Mouse (Mus musculus) frontal cortex, adult 2 months (tissue): Measurements from ENCODE around the gene Tmem102. TPM values are rescaled to one million over a fixed set of nuclear protein-coding genes. Genes with fewer than 3 reads are reported as not detected.
A peak's percentile ranks its signal among the peaks of the same experiment; 100 is the strongest.

Experiments used
- DNase-seq, 2 experiments: peaks; one replicate each; pipeline ENCODE4 v3.0.0; 2022; ENCODE audit warnings: low spot score in 1 of 2; ENCODE audit errors: extremely low spot score in 1 of 2
- polyA plus RNA-seq: library from polyadenylated mRNA; depleted of rRNA; stranded (reverse); fragments of >200 nt; gene quantifications from 2 replicates; pipeline ENCODE4 v1.2.3, GENCODE M21; 2012

Tmem102 gene
- polyA plus RNA-seq, 1 experiment, result 0.62 TPM

DNA sequence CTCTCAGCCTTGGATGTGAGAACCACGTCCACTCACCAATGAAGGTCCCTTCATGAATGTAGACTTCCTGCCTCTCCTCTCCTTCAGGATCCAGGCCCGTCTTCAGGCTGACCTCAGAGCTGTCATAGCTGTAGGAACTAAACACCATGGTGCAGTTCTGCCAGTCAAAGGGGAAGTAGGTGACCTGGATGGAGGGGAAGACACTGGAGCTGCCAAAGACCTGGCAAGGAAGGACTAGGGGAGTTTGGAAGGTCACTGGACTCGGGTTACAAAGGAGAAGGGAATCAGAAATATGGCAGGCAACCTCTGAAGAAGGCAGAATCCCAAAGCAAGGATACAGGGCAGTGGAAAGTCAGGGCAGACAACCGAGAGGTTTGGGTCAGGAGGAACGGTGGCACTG is 12.0 kb downstream of the Tmem102 start:
- DNase-seq, result no peak

DNA sequence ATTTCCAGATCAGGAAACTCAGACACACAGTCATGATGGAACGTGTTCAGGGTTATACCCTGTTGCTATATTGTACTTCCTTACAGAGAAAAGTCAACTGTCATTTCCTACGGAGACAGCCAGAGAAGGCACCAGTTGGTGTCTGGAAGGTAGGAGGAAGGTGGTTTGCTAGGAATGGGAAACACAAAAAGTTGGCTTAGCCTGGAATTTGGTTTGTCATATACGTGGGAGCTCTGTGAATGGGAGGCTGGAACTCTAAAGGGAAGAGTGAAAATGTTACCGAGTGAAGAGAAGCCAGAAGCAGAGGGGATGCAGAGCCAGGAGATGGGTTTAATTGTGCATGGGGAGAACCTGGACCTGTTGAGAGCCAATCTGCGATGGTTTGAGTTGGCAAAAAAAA is 14.0 kb downstream of the Tmem102 start:
- peak in 1 of 2 experiments; percentile 55 for DNase-seq

DNA sequence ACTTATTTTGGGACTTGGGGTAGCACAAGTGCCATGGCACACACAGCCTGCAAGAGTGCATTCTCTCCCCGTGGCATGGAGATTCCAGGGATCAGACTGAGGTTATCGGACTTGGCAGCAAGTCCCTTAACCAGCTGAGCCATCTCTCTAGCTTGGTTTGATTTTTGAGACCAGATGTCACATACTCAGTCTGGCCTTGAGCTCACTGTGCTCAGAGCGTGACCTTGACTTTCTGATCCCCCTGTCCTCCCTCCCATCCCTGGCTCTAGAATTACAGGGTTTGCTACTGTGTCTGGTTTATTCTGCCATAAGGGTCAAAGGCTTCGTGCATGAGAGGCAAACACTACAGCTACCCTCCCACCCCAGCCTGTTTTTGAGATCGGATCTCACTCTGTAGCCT is 16.0 kb downstream of the Tmem102 start:
- no peak for DNase-seq

DNA sequence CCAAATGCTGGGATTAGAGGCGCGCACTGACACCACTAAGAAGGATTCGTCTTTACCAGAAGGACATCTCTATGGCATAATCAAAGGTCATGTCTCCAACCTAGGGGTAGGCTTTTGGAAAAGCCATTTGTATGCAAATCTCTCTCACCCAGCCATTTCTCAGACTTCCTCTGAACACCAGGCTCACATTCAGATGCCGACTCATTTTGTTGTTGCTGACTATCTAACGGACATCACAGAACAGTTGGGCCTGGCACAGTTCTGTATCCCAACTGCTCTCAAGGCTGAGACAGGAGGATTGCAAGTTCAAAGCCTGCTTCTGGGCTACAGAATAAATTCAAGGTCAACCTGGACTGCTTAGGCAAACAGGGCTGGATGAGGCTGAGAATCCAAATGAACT is 18.1 kb downstream of the Tmem102 start:
- no peak for DNase-seq

DNA sequence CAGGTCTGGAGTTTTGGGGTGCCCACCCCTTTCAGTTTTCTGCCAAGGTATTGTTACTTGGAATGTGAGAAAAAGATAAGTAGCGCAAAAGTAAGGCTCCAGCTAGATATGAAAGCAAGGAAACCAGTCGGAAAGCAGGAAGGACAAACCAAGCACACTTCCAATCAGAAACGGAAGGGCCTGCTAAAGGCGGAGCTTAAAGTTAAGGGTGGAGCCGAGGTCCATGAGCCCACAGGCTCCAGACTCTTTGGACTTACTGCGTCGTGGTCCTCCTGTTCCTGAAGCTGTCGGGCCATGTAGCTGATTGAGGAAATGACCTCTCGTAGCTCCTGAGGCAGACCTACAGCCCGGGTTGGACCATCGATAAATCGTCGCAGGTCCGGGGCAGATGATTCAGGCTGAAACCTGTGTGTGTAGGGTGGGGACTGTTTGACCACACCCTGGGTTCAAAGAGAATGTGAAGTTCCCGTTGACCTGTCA is 20.6 kb downstream of the Tmem102 start:
- no peak for DNase-seq

DNA sequence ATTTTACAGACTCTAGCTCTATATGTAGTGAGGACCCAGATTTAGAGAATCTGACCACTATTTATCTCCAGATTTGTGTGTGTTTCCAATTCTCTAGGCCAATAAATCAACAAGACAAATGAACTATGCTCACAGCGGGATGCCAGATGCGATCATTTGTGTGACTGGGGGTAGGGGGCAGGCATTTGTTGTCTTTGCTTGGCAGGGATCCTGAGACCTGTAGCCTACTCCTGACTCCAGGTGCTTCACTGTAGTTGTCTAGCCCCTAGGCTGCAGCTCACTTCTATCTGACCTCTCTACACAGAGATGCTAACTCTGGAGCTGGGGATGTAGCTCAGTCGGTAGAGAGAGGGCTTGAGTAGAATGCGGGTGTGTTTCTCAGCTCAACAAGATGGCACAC is 23.6 kb downstream of the Tmem102 start:
- no peak for DNase-seq

DNA sequence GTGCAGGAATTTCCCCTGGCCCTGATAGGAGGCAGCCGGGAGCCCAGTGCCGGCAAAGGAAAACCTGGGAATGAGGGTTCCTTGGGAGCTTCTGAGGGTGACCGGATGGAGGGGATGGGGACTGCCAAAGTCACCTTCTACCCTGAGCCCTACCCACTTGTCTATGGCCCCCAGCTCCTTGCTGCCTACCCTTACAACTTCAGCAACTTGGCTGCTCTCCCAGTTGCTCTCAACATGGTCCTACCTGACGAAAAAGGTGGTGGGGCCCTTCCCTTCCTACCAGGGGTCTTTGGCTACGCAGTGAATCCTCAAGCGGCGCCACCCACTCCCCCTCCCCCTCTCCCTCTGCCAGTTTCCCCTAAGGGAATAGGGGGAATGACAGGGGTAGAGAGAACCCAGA is 26.4 kb downstream of the Tmem102 start:
- DNase-seq, result no peak

DNA sequence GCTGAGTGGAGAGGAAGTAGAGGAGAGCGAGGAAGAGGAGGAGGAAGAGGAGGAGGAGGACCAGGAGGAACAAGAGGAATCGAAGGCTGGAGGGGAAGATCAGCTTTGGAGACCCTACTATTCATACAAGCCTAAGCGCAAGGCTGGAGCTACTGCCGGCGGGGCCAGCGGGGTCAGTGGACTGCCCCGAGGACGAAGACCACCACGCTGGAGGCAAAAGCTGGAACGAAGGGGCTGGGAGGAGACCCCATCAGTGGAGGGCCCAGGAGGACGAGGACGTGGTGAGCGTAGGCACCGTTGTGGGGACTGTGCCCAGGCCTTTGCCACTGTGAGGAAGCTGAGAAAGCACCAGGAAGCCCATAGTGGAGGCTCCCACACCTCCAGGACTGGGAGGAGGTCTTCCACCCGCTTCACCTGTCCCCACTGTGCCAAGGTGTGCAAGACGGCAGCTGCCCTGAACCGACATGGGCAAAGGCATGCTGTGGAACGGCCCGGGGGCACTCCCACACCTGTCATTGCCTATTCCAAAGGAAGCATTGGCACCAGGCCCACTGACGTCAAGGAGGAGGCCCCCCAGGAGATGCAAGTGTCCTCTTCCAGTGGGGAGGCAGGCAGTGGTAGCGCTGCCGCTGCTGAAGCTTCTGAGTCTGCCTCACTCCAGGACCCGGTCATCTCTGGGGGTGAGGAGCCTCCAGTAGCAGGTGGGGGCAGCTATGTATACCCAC is 27.0 kb downstream of the Tmem102 start:
- no peak for DNase-seq

DNA sequence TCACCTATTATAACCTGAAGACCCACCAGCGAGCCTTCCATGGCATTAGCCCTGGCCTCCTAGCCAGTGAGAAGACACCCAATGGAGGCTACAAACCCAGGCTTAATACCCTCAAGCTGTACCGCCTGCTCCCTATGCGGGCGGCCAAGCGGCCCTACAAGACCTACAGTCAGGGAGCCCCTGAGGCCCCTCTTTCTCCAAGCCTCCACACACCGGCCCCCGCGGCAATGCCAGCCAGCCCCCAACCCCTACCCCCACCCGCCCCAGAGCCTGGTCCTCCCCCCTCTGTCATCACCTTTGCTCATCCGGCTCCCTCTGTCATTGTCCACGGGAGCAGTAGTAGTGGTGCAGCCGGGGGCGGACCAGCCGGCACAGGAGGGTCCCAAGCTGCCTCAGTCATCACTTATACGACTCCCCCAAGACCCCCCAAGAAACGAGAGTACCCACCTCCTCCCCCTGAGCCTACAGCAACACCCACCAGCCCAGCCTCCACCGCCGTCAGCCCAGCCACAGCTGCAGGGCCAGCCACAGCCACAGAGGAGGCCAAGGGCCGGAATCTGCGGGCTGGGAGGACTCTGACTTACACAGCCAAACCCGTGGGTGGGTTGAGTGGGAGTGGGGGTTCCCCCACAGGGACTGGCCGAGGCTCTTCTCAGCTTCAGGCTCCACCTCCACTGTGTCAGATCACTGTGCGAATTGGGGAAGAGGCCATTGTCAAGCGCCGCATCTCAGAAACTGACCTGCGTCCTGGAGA is 27.7 kb downstream of the Tmem102 start:
- no peak for DNase-seq

DNA sequence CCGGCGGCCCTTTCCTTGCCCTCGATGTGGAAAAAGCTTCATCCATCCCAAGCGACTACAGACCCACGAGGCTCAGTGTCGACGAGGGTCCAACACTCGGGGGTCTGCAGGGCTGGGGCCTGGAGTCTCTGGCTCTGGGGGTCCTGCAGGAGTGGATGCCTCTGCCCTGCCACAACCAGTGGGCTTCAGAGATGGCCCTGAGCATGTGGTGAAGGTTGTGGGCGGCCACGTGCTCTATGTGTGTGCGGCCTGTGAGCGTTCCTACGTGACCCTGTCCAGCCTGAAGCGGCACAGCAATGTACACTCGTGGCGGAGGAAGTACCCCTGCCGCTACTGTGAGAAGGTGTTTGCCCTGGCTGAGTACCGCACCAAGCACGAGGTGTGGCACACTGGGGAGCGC is 28.9 kb downstream of the Tmem102 start:
- DNase-seq, result no peak

DNA sequence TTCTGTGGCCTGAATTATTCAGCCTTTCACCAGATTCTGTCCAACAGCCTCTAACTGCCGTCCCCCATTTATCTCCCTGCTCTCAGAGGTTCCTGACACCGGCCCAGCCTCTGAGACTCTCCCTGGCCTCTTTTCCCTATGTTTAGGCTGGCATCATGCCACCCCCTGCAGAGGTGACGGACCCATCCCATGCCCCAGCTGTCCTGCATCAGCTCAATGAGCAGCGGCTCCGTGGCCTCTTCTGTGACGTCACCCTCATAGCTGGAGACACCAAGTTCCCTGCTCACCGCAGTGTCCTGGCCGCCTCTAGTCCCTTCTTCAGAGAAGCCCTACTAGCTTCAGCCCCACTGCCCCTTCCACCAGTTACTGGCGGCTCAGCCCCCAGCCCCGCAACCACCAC is 29.7 kb downstream of the Tmem102 start:
- no peak for DNase-seq

DNA sequence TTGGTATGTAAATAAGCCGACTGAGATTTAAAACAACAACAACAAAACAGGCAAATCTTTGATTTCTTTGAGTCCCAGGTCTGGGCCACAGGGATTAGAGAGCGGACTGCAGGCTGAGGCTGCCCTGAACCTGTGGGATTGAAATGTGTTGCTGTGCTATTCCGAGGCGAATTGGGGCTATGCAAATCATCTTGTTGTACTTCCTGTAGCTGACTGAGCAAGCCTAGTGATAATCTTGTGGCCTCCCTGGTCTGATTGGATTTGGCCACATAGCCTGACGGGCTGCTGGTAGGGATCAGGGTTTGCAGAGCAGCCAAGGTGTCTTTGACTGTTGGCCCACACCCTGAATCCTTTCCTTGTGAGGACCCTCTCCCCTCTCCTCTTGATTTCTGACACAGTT is 30.5 kb downstream of the Tmem102 start:
- DNase-seq, result no peak

DNA sequence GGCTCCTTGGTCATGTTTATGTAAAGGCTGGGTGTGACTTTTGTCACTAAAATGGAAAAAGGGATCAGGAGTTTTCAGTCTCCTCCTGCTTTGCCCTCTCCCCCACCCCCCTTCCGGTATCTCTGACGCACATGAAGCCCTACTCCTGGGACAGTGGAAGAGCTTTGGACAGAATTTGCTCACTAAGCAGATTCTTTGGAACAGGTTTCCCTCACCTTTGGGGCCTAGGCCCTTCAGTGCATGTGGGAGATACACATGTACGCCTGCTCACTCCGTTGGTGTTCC is 37.9 kb downstream of the Tmem102 start:
- no peak for DNase-seq

DNA sequence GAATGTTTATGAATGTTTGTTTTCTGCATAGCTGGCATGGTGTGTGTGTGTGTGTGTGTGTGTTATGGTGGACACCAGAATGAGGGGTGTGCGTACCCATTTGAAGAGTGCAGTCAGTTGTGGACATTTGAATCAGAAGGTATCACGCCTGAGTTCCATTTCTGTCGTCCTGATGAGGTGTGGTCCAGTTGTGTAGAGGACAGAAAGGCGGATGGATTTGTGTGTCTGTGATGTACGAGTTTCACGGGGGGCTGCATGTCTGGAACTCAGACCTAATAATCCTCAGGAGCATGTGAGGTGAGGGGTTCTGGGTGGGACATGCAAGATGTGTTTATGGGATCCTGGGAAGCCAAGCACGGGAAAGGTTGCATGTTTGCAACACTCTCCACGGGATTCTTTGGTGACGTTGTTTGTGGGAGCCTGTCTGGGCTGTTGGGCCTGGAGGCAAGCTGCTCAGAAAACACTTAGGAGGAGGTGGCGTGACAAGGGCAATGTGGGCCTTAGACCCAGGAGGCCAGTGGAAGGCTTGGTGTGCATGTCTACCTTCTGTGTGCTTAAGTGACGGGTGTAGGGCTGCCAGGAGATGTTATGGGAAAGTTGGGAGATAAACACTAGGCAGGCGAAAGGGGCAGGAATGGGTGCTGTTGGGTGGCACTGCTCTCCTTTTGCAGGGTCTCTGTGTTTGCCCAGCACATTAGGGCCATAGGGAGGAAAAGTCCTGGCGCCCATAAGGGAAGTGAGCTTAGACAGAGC is 38.4 kb downstream of the Tmem102 start:
- no peak for DNase-seq

DNA sequence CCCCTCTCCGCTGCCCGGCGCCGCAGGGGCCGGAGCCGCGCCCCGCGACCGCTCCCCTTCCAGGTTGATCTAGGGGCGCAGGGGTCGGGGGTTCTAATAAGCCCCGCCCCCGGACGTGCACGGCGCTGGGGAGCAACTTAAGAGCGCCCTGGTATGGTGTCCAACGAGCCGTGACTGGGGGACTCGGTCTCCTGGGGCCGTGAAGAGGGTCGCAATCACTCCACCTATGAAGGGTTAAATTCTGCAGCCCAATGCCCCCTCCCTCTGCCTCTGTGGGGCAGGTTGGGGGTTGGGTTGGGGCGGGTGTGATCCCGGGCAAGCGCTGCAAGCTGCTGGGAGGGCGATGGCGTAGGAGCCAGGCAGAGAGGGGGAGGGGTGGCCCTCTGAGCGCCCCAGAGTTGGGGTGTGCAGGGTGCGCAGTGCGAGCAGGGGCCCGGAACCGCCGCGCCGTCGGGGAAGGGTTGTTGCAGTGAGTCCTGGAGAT is 39.3 kb downstream of the Tmem102 start:
- peak in 1 of 2 experiments; percentile 77 for DNase-seq

DNA sequence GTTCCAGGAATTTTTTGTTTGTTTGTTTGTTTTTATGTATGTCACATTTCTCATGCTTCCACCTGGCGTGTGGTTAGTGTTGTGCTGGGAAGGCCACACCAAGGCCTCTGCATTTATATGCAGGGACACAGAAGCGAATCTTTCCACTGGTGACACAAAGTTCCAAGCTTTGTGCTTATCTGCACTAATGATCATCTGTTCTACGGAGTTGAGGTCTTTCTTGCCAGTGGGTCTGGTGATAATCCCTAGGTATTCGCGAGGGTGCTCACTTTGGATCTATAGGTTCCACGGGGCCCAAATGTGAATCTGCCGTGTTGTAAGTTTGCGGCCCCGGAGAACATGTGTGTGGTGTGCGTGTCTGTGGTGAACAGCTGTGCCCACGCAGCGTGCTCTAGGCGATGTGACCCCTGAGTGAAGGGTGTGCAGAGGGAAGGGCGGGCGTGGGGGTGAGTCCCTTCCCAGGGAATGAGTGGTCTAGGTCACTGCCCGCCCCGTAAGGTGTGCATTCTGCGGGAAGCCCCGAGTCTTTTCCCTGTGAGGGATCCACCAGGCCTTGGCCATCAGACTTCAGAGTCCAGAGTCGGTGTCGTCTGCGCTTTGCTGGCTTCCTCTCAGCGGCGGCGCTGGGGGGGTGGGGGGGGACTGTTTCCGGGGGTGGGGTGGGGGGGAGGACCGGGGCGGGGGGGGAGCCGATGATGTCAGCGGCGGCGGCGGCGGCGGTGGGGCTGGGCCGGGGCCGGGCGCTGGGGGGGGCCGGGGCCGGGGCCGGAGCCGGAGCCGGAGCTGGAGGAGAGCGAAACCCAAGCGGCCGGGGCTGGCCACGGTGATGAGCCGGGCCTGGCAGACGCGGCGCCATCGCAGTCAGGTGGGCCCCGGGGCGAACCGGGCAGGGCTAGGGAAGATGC is 40.0 kb downstream of the Tmem102 start, which contains the start of gene Zbtb4:
Gene Zbtb4, plus strand, starts transcription at position 692 of the 905 bp plus-strand sequence.
- DNase-seq, result peak in 1 of 2 experiments; percentile 47

DNA sequence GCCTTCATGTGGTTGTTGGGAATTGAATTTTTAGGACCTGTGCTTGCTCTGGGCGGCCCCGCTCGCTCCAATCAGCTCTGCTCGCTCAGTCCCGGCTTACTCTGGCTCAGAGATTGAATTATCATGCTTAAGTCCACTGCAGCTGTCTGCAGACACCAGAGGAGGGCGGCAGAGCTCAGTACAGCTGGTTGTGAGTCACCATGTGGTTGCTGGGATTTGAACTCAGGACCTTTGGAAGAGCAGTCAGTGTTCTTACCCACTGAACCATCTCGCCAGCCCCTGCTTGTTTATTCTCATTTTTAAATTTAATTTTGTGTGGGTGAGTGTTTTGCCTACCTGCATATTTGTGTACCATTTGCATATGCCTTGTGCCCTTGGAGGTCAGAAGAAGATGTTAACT is 41.9 kb downstream of the Tmem102 start:
- no peak for DNase-seq

DNA sequence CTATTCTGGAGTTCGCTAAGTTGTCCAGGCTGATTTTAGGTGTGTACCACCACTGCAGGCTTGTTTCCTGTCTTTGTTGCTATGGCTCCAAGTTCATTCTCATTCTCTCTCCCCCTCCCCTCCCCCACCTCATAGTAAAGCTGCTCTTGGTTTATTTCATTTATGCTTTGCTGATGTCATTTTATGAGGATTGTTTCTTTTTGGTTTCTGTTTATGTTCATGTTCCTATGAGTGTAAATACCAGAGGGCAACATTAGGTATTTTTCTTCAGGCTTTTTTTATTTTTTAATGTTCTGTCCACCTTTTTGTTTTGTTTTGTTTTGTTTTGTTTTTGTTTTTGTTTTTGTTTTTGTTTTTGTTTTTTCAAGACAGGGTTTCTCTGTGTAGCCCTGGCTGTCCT is 43.6 kb downstream of the Tmem102 start, which contains the start of gene Slc35g3:
Gene Slc35g3, minus strand, starts transcription at position 101 of the 400 bp plus-strand sequence.
- DNase-seq, result no peak

DNA sequence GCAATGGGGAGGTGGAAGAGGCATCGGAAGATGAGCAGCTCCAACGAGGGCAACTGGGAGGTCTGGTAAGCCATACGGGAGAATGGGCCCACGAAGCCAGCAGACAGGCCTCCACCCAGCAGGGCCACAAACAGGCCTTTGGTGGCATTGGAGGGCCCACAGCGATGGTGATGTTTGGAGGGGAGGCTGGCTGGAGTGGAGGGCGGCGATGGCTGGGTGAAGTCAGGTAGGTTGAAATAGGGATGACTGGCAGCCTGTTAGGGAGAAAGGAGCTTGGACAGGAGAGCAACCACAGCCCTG is 44.6 kb downstream of the Tmem102 start:
- DNase-seq, result no peak

DNA sequence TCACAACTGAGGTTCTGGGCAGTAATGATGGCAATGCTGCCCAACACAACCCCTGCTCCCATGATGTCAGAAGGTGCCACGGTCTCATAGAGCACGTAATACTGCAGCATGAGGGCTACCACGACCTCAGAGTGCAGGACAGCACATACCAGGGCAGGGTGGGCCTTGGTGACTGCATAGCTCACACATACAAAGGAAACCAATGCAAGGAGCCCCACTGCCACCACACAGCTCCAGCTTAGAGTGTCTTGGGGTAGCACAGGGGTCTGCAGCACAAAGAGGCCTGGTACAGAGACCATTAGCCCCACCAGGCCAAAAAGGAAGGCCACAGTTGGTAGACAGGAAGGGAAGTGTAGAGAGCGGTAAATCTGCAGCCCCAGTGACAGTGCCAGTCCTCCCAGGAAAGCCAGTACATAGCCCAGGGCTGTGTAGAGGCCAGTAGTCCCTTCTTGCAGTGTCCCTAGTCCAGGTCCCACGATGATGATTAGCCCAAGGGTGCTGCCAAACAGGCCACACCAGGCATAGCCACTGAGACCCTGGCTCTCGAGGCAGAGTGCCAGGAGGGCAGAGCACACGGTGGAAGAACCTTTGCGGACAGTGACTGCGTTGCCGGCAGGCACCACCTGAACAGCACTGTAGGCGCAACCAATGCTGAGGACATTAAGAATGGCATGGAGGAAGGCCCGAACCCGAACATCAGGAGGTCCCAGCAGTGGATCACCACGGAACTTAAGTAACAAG is 45.1 kb downstream of the Tmem102 start:
- DNase-seq, result no peak
